Mouse (Mus musculus) lung, embryonic 14.5 days (tissue): ENCODE results near the gene Tex19.1. TPM values are rescaled to one million over a fixed set of nuclear protein-coding genes. Genes with fewer than 3 reads are reported as not detected.
A peak's percentile ranks its signal among the peaks of the same experiment; 100 is the strongest.
"Not testable (repeated sequence)": the region's sequence is repeated elsewhere in the genome, so short reads cannot be mapped to it uniquely, and the experiment has no call there.

Experiments used
- ATAC-seq: fragments of 200-750 bp; cut with Nextera tagmentation; 2 replicates; pipeline ENCODE4 v1.8.0; 2017; ENCODE audit warnings: mild to moderate bottlenecking, moderate TSS enrichment, moderate library complexity; ENCODE audit not compliant: insufficient read depth
- DNase-seq: peaks from one replicate; pipeline ENCODE4 v3.0.0-alpha.2; 2015
- H3K27ac ChIP-seq: fragments of 300-500 bp; sonication (generic); 2 replicates; pipeline ENCODE4 v1.5.1; 2014; ENCODE audit warnings: low read depth, mild to moderate bottlenecking, moderate library complexity
- H3K27me3 ChIP-seq: fragments of 300-500 bp; sonication (generic); 2 replicates; pipeline ENCODE4 v1.6.1; 2014; ENCODE audit warnings: low read length, control low read depth; ENCODE audit not compliant: insufficient read depth
- H3K36me3 ChIP-seq: fragments of 300-500 bp; sonication (generic); 2 replicates; pipeline ENCODE4 v1.6.1; 2014; ENCODE audit warnings: control low read depth; ENCODE audit not compliant: insufficient read depth
- H3K4me1 ChIP-seq: fragments of 300-500 bp; sonication (generic); 2 replicates; pipeline ENCODE4 v1.6.1; 2014; ENCODE audit warnings: antibody characterized with exemption, control low read depth; ENCODE audit not compliant: insufficient read depth
- H3K4me2 ChIP-seq: fragments of 300-500 bp; sonication (generic); 2 replicates; pipeline ENCODE4 v1.6.1; 2014; ENCODE audit warnings: mild to moderate bottlenecking
- H3K4me3 ChIP-seq: fragments of 300-500 bp; sonication (generic); 2 replicates; pipeline ENCODE4 v1.5.1; 2014; ENCODE audit warnings: low read depth, low read length
- H3K9ac ChIP-seq: fragments of 300-500 bp; sonication (generic); 2 replicates; pipeline ENCODE4 v1.6.1; 2014
- H3K9me3 ChIP-seq: fragments of 300-500 bp; sonication (generic); 2 replicates; pipeline ENCODE4 v1.6.1; 2016; ENCODE audit warnings: low read depth, low read length, control low read depth
- CTCF ChIP-seq: IDR thresholded peaks from 2 replicates; pipeline ENCODE4 v1.5.1; 2016; ENCODE audit warnings: antibody characterized with exemption, low read depth
- WGBS: fragments of 180-500 bp; shearing (Covaris S2); extraction: QIAGEN DNeasy Blood & Tissue Kit; methylation state at CpG from one replicate; pipeline ENCODE4 v1.1.7; 2014; 5-methylcytosine and 5-hydroxymethylcytosine counted together
- polyA plus RNA-seq: library from polyadenylated mRNA; unstranded; fragments of >200 nt; fragmentation: Nextera tagmentation; extraction: Ambion mirVana; gene quantifications from 2 replicates; pipeline ENCODE4 v1.2.1, GENCODE M21; 2014

Tex19.1 gene
- polyA plus RNA-seq: 0.11 TPM in 1 of 2 replicates, not detected in the other

GRCm38 (mm10) chr11:121145865-121146264 is at the start of gene Tex19.1:
Tex19.1 (plus strand) TSS chr11:121146143.
- Histone ChIP-seq H3K4me1 (no peaks in the 10 kb centered on the region), H3K9ac (no peak within 1 kb of the TSS), H3K4me3 (no peak within 1 kb of the TSS), H3K36me3 (no peaks in the 10 kb centered on the region), H3K9me3 (no peaks in the 10 kb centered on the region), H3K27me3 (no peaks in the 10 kb centered on the region), H3K4me2 (no peak within 1 kb of the TSS), H3K27ac (no peak within 1 kb of the TSS)
- TF ChIP-seq CTCF: no peak; the same call in 1 of the 2 replicates
- no peak for DNase-seq
- ATAC-seq: no peak
- WGBS: 88% methylated on average over 22 of the region's 22 CpGs

GRCm38 (mm10) chr11:121099762-121100161 is 46.2 kb upstream of the Tex19.1 start:
- Histone ChIP-seq H3K9ac (no peak overlapping the region), H3K36me3 (no peaks in the 10 kb centered on the region), H3K4me3 (no peak overlapping the region), H3K9me3 (no peaks in the 10 kb centered on the region), H3K27ac (no peak overlapping the region), H3K27me3 (no peaks in the 10 kb centered on the region), H3K4me2 (no peak overlapping the region), H3K4me1 (no peaks in the 10 kb centered on the region)
- WGBS: 66% methylated on average over 7 of the region's 7 CpGs
- ATAC-seq: no peak
- no peak for DNase-seq
- no peak for TF ChIP-seq CTCF

- ATAC-seq: no peak
- Histone ChIP-seq H3K4me3 (no peak overlapping the region), H3K4me1 (no peaks in the 10 kb centered on the region), H3K36me3 (no peaks in the 10 kb centered on the region), H3K4me2 (no peak overlapping the region), H3K27ac (no peak overlapping the region), H3K9me3 (no peaks in the 10 kb centered on the region), H3K27me3 (no peaks in the 10 kb centered on the region), H3K9ac (no peak overlapping the region)
- no peak for TF ChIP-seq CTCF
- DNase-seq: no peak
- WGBS: 41% methylated on average over 7 of the region's 7 CpGs
Observed at GRCm38 (mm10) chr11:121100692-121101091, 45.3 kb upstream of the Tex19.1 start.

- Histone ChIP-seq H3K4me1 (no peaks in the 10 kb centered on the region), H3K27ac (no peak overlapping the region), H3K4me3 (no peak overlapping the region), H3K9me3 (no peaks in the 10 kb centered on the region), H3K27me3 (no peaks in the 10 kb centered on the region), H3K9ac (no peak overlapping the region), H3K4me2 (no peak overlapping the region), H3K36me3 (no peaks in the 10 kb centered on the region)
- ATAC-seq: no peak
- no peak for DNase-seq
- WGBS: 72% methylated on average over 4 of the region's 4 CpGs
- no peak for TF ChIP-seq CTCF
Observed at GRCm38 (mm10) chr11:121101124-121101805, 44.7 kb upstream of the Tex19.1 start.

GRCm38 (mm10) chr11:121107242-121107641 is 38.7 kb upstream of the Tex19.1 start:
- DNase-seq, H3K4me3 ChIP-seq: not testable (repeated sequence)

GRCm38 (mm10) chr11:121108061-121108460 is 37.9 kb upstream of the Tex19.1 start:
- ATAC-seq: peak; percentile 40; the same call in 1 of the 2 replicates

More at GRCm38 (mm10) chr11:121107242-121107641, 38.7 kb upstream of the Tex19.1 start:
- not testable (repeated sequence) for ATAC-seq, H3K4me1 ChIP-seq, H3K9me3 ChIP-seq, H3K4me2 ChIP-seq, H3K36me3 ChIP-seq, H3K9ac ChIP-seq, H3K27me3 ChIP-seq, H3K27ac ChIP-seq
- WGBS: 95% methylated on average over 1 of the region's 1 CpGs

GRCm38 (mm10) chr11:121109986-121110385 is 36.0 kb upstream of the Tex19.1 start:
- TF ChIP-seq CTCF: no peak
- H3K27ac ChIP-seq: no peak overlapping the region
- ATAC-seq (peak; percentile 84), DNase-seq (peak; percentile 92)
- H3K36me3 ChIP-seq: no peaks in the 10 kb centered on the region
- peaks cover 8% of the 10 kb centered on the region for H3K4me1 ChIP-seq
- no peak overlapping the region for H3K4me3 ChIP-seq
- no peak overlapping the region for H3K9ac ChIP-seq
- no peak overlapping the region for H3K4me2 ChIP-seq
- no peaks in the 10 kb centered on the region for H3K27me3 ChIP-seq
- 2% methylated on average over 2 of the region's 2 CpGs for WGBS
- H3K9me3 ChIP-seq: no peaks in the 10 kb centered on the region

More at GRCm38 (mm10) chr11:121108061-121108460, 37.9 kb upstream of the Tex19.1 start:
- Histone ChIP-seq H3K4me2 (no peak overlapping the region), H3K27ac (no peak overlapping the region), H3K4me3 (no peak overlapping the region), H3K9ac (no peak overlapping the region), H3K9me3 (no peaks in the 10 kb centered on the region), H3K27me3 (no peaks in the 10 kb centered on the region), H3K4me1 (peaks cover 8% of the 10 kb centered on the region), H3K36me3 (no peaks in the 10 kb centered on the region)
- WGBS: 17% methylated on average over 9 of the region's 9 CpGs
- peak; percentile 71 for DNase-seq
- TF ChIP-seq CTCF: no peak
